Mouse (Mus musculus) neural tube, embryonic 15.5 days (tissue): ENCODE data around the gene Cyp27b1. TPM values are rescaled to one million over a fixed set of nuclear protein-coding genes. Genes with fewer than 3 reads are reported as not detected.

Experiments used
- ATAC-seq: fragments of 200-750 bp; cut with Nextera tagmentation; 2 replicates; pipeline ENCODE4 v1.8.0; 2017; ENCODE audit warnings: mild to moderate bottlenecking, moderate TSS enrichment, moderate library complexity; ENCODE audit not compliant: low FRiP score
- H3K27ac ChIP-seq: fragments of 300-500 bp; sonication (generic); replicated peaks from 2 replicates; pipeline ENCODE4 v1.5.1; 2015; ENCODE audit warnings: mild to moderate bottlenecking, inconsistent platforms
- H3K27me3 ChIP-seq: fragments of 300-500 bp; sonication (generic); replicated peaks from 2 replicates; pipeline ENCODE4 v1.6.1; 2015; ENCODE audit warnings: inconsistent platforms
- H3K36me3 ChIP-seq: fragments of 300-500 bp; sonication (generic); 2 replicates; pipeline ENCODE4 v1.6.1; 2015; ENCODE audit warnings: inconsistent platforms
- H3K4me1 ChIP-seq: fragments of 300-500 bp; sonication (generic); 2 replicates; pipeline ENCODE4 v1.6.1; 2015; ENCODE audit warnings: inconsistent platforms
- H3K4me2 ChIP-seq: fragments of 300-500 bp; sonication (generic); 2 replicates; pipeline ENCODE4 v1.6.1; 2015; ENCODE audit warnings: inconsistent platforms, mild to moderate bottlenecking, moderate library complexity
- H3K4me3 ChIP-seq: fragments of 300-500 bp; sonication (generic); replicated peaks from 2 replicates; pipeline ENCODE4 v1.5.1; 2015; ENCODE audit warnings: mild to moderate bottlenecking, inconsistent platforms
- H3K9ac ChIP-seq: fragments of 300-500 bp; sonication (generic); replicated peaks from 2 replicates; pipeline ENCODE4 v1.6.1; 2015; ENCODE audit warnings: mild to moderate bottlenecking, inconsistent platforms
- H3K9me3 ChIP-seq: fragments of 300-500 bp; sonication (generic); replicated peaks from 2 replicates; pipeline ENCODE4 v1.6.1; 2016; ENCODE audit warnings: inconsistent platforms
- WGBS: fragments of 180-500 bp; shearing (Covaris S2); methylation state at CpG from one replicate; pipeline ENCODE4 v1.1.7; 2015; ENCODE audit warnings: mixed read lengths; 5-methylcytosine and 5-hydroxymethylcytosine counted together
- polyA plus RNA-seq: library from polyadenylated mRNA; unstranded; fragments of >200 nt; fragmentation: Nextera tagmentation; extraction: Ambion mirVana; gene quantifications from 2 replicates; pipeline ENCODE4 v1.2.1, GENCODE M21; 2015

Gene Cyp27b1
- polyA plus RNA-seq, 1 experiment from 2014 or later: 0.14 TPM

- H3K27me3 ChIP-seq: peaks cover 35% of the 10 kb centered on the region
- peaks cover 43% of the 10 kb centered on the region for H3K36me3 ChIP-seq
- H3K9ac ChIP-seq: no peak overlapping the region
- no peak overlapping the region for H3K4me2 ChIP-seq
- ATAC-seq: no peak
- H3K9me3 ChIP-seq: no peaks in the 10 kb centered on the region
- peaks cover 37% of the 10 kb centered on the region for H3K4me1 ChIP-seq
- 39% methylated on average over 8 of the region's 8 CpGs for WGBS
- H3K4me3 ChIP-seq: no peak overlapping the region
- H3K27ac ChIP-seq: no peak overlapping the region
Observed at GRCm38 (mm10) chr10:127083292-127083914, 35.4 kb downstream of the Cyp27b1 start.

- Histone ChIP-seq H3K27ac (no peak overlapping the region), H3K27me3 (peaks cover 39% of the 10 kb centered on the region), H3K36me3 (peaks cover 46% of the 10 kb centered on the region), H3K9ac (no peak overlapping the region), H3K4me2 (no peak overlapping the region), H3K4me1 (peaks cover 35% of the 10 kb centered on the region), H3K9me3 (no peaks in the 10 kb centered on the region), H3K4me3 (no peak overlapping the region)
- ATAC-seq: no peak
- WGBS: 62% methylated on average over 5 of the region's 5 CpGs
Observed at GRCm38 (mm10) chr10:127083915-127084306, 35.9 kb downstream of the Cyp27b1 start.

- peaks cover 32% of the 10 kb centered on the region for H3K4me1 ChIP-seq
- no peak overlapping the region for H3K4me2 ChIP-seq
- no peak for ATAC-seq
- H3K36me3 ChIP-seq: peaks cover 54% of the 10 kb centered on the region
- H3K9me3 ChIP-seq: no peaks in the 10 kb centered on the region
- 85% methylated on average over 9 of the region's 9 CpGs for WGBS
- H3K9ac ChIP-seq: no peak overlapping the region
- no peak overlapping the region for H3K27ac ChIP-seq
- H3K27me3 ChIP-seq: peaks cover 51% of the 10 kb centered on the region
- H3K4me3 ChIP-seq: no peak overlapping the region
Observed at GRCm38 (mm10) chr10:127085052-127085451, 37.0 kb downstream of the Cyp27b1 start.

- ATAC-seq: no peak
- Histone ChIP-seq H3K36me3 (peaks cover 55% of the 10 kb centered on the region), H3K27ac (no peak overlapping the region), H3K9me3 (no peaks in the 10 kb centered on the region), H3K9ac (no peak overlapping the region), H3K4me2 (no peak overlapping the region), H3K4me3 (no peak overlapping the region), H3K4me1 (peaks cover 31% of the 10 kb centered on the region), H3K27me3 (peaks cover 54% of the 10 kb centered on the region)
- WGBS: 72% methylated on average over 6 of the region's 6 CpGs
Observed at GRCm38 (mm10) chr10:127085633-127086032, 37.6 kb downstream of the Cyp27b1 start.

- ATAC-seq: peak; percentile 1; the same call in 1 of the 2 replicates
- H3K27me3 ChIP-seq: peaks cover 60% of the 10 kb centered on the region
- H3K4me2 ChIP-seq: peak overlapping the region; percentile 46
- H3K27ac ChIP-seq: no peak overlapping the region
- peaks cover 36% of the 10 kb centered on the region for H3K4me1 ChIP-seq
- 0 out of 2 replicates have a peak overlapping the region, but pooled peaks have one; percentile 14 for H3K9ac ChIP-seq
- WGBS: 13% methylated on average over 57 of the region's 57 CpGs
- no peaks in the 10 kb centered on the region for H3K9me3 ChIP-seq
- H3K4me3 ChIP-seq: peak overlapping the region; percentile 17
- H3K36me3 ChIP-seq: peaks cover 55% of the 10 kb centered on the region
Observed at GRCm38 (mm10) chr10:127090560-127091411, 42.7 kb downstream of the Cyp27b1 start.

- H3K27ac ChIP-seq: no peak overlapping the region
- no peaks in the 10 kb centered on the region for H3K9me3 ChIP-seq
- peak; percentile 28 for ATAC-seq
- H3K4me3 ChIP-seq: peak overlapping the region; percentile 17
- peaks cover 36% of the 10 kb centered on the region for H3K4me1 ChIP-seq
- H3K27me3 ChIP-seq: peaks cover 55% of the 10 kb centered on the region
- 0 out of 2 replicates have a peak overlapping the region, but pooled peaks have one; percentile 4 for H3K9ac ChIP-seq
- H3K36me3 ChIP-seq: peaks cover 61% of the 10 kb centered on the region
- 9% methylated on average over 51 of the region's 51 CpGs for WGBS
- peak overlapping the region; percentile 46 for H3K4me2 ChIP-seq
Observed at GRCm38 (mm10) chr10:127091507-127092396, 43.7 kb downstream of the Cyp27b1 start.

- no peak overlapping the region for H3K4me2 ChIP-seq
- H3K27ac ChIP-seq: no peak overlapping the region
- H3K9ac ChIP-seq: no peak overlapping the region
- H3K4me1 ChIP-seq: peaks cover 36% of the 10 kb centered on the region
- no peaks in the 10 kb centered on the region for H3K9me3 ChIP-seq
- peaks cover 60% of the 10 kb centered on the region for H3K36me3 ChIP-seq
- no peak for ATAC-seq
- 60% methylated on average over 4 of the region's 4 CpGs for WGBS
- peaks cover 45% of the 10 kb centered on the region for H3K27me3 ChIP-seq
- H3K4me3 ChIP-seq: no peak overlapping the region
Observed at GRCm38 (mm10) chr10:127092742-127093141, 44.7 kb downstream of the Cyp27b1 start.

GRCm38 (mm10) chr10:127094382-127094802 is 46.3 kb downstream of the Cyp27b1 start:
- no peak for ATAC-seq
- H3K9ac ChIP-seq: no peak overlapping the region
- peaks cover 62% of the 10 kb centered on the region for H3K36me3 ChIP-seq
- H3K27me3 ChIP-seq: peaks cover 29% of the 10 kb centered on the region
- peak overlapping the region; percentile 43; the same call in 1 of the 2 replicates for H3K27ac ChIP-seq
- H3K4me1 ChIP-seq: peaks cover 36% of the 10 kb centered on the region
- H3K4me3 ChIP-seq: no peak overlapping the region
- WGBS: 44% methylated on average over 7 of the region's 7 CpGs
- H3K9me3 ChIP-seq: no peaks in the 10 kb centered on the region
- no peak overlapping the region for H3K4me2 ChIP-seq

- Histone ChIP-seq H3K36me3 (peaks cover 50% of the 10 kb centered on the region), H3K27me3 (no peaks in the 10 kb centered on the region), H3K4me2 (no peak overlapping the region), H3K9ac (no peak overlapping the region), H3K4me1 (peaks cover 15% of the 10 kb centered on the region), H3K4me3 (no peak overlapping the region), H3K27ac (no peak overlapping the region), H3K9me3 (no peaks in the 10 kb centered on the region)
- WGBS: 86% methylated on average over 20 of the region's 20 CpGs
- ATAC-seq: no peak
Observed at GRCm38 (mm10) chr10:127098514-127098913, 50.5 kb downstream of the Cyp27b1 start.

- no peak overlapping the region for H3K4me3 ChIP-seq
- no peak overlapping the region for H3K27ac ChIP-seq
- H3K4me2 ChIP-seq: no peak overlapping the region
- H3K9ac ChIP-seq: no peak overlapping the region
- WGBS: 88% methylated on average over 10 of the region's 10 CpGs
- no peaks in the 10 kb centered on the region for H3K9me3 ChIP-seq
- peaks cover 50% of the 10 kb centered on the region for H3K36me3 ChIP-seq
- H3K4me1 ChIP-seq: peaks cover 13% of the 10 kb centered on the region
- H3K27me3 ChIP-seq: no peaks in the 10 kb centered on the region
- ATAC-seq: no peak
Observed at GRCm38 (mm10) chr10:127099191-127099590, 51.1 kb downstream of the Cyp27b1 start.

GRCm38 (mm10) chr10:127099868-127100267 is 51.8 kb downstream of the Cyp27b1 start:
- H3K27me3 ChIP-seq: no peaks in the 10 kb centered on the region
- WGBS: 94% methylated on average over 15 of the region's 15 CpGs
- no peak for ATAC-seq
- peaks cover 6% of the 10 kb centered on the region for H3K4me1 ChIP-seq
- H3K4me3 ChIP-seq: no peak overlapping the region
- no peaks in the 10 kb centered on the region for H3K9me3 ChIP-seq
- peaks cover 51% of the 10 kb centered on the region for H3K36me3 ChIP-seq
- H3K27ac ChIP-seq: no peak overlapping the region
- no peak overlapping the region for H3K9ac ChIP-seq
- no peak overlapping the region for H3K4me2 ChIP-seq
